Mouse (Mus musculus): ENCODE measurements around the gene Olfr70.

GRCm38 (mm10) chr4:43730750-43731297 is 30.2 kb upstream of the Olfr70 start:
- TF ChIP-seq CTCF (IDR thresholded peaks at IDR 0.05; ENCODE audit: extremely low read depth, insufficient read depth, insufficient read length, insufficient replicate concordance) (no peak), POLR2A (IDR thresholded peaks at IDR 0.05; ENCODE audit: low read depth, low read length) (no peak)
